Mouse (Mus musculus) lung, postnatal 0 days (tissue): ENCODE results near the gene Ms4a2. TPM values are rescaled to one million over a fixed set of nuclear protein-coding genes. Genes with fewer than 3 reads are reported as not detected.

Source experiments
- ATAC-seq: fragments of 200-750 bp; cut with Nextera tagmentation; 2 replicates; pipeline ENCODE4 v1.8.0; 2017; ENCODE audit warnings: moderate library complexity
- DNase-seq: peaks from one replicate; pipeline ENCODE4 v3.0.0-alpha.2; 2016; ENCODE audit warnings: low spot score
- H3K27ac ChIP-seq: fragments of 300-500 bp; sonication (generic); 2 replicates; pipeline ENCODE4 v1.5.1; 2014; ENCODE audit warnings: antibody characterized with exemption, mild to moderate bottlenecking, low read length, mixed read lengths
- H3K27me3 ChIP-seq: fragments of 300-500 bp; sonication (generic); replicated peaks from 2 replicates; pipeline ENCODE4 v1.6.1; 2014; ENCODE audit warnings: low read length, mixed read lengths; ENCODE audit not compliant: insufficient read depth
- H3K36me3 ChIP-seq: fragments of 300-500 bp; sonication (generic); 2 replicates; pipeline ENCODE4 v1.6.1; 2014; ENCODE audit warnings: low read length, mixed read lengths; ENCODE audit not compliant: insufficient read depth
- H3K4me1 ChIP-seq: fragments of 300-500 bp; sonication (generic); 2 replicates; pipeline ENCODE4 v1.6.1; 2014; ENCODE audit warnings: antibody characterized with exemption, low read depth, low read length, mixed read lengths; ENCODE audit not compliant: insufficient read depth
- H3K4me2 ChIP-seq: fragments of 300-500 bp; sonication (generic); replicated peaks from 2 replicates; pipeline ENCODE4 v1.6.1; 2014; ENCODE audit warnings: low read depth, mild to moderate bottlenecking, low read length, moderate library complexity, mixed read lengths
- H3K4me3 ChIP-seq: fragments of 300-500 bp; sonication (generic); 2 replicates; pipeline ENCODE4 v1.5.1; 2014; ENCODE audit warnings: low read depth, low read length
- H3K9ac ChIP-seq: fragments of 300-500 bp; sonication (generic); replicated peaks from 2 replicates; pipeline ENCODE4 v1.6.1; 2014; ENCODE audit warnings: low read depth, mild to moderate bottlenecking
- H3K9me3 ChIP-seq: fragments of 300-500 bp; sonication (generic); 2 replicates; pipeline ENCODE4 v1.6.1; 2016; ENCODE audit warnings: low read length, mixed read lengths
- CTCF ChIP-seq: IDR thresholded peaks from 2 replicates; pipeline ENCODE4 v1.5.1; 2016; ENCODE audit warnings: antibody characterized with exemption, mild to moderate bottlenecking
- EP300 ChIP-seq: IDR thresholded peaks from 2 replicates; pipeline ENCODE4 v1.6.1; 2016; ENCODE audit warnings: antibody characterized with exemption, mild to moderate bottlenecking, control low read depth
- WGBS: fragments of 180-500 bp; shearing (Covaris S2); extraction: QIAGEN DNeasy Blood & Tissue Kit; methylation state at CpG from one replicate; pipeline ENCODE4 v1.1.7; 2014; 5-methylcytosine and 5-hydroxymethylcytosine counted together
- polyA plus RNA-seq: library from polyadenylated mRNA; unstranded; fragments of >200 nt; fragmentation: Nextera tagmentation; extraction: Ambion mirVana; gene quantifications from 2 replicates; pipeline ENCODE4 v1.2.1, GENCODE M21; 2015

Ms4a2 gene
- polyA plus RNA-seq, 1 experiment from 2014 or later, result 0.16 TPM

GRCm38 (mm10) chr19:11602026-11602425 is 21.5 kb downstream of the Ms4a2 start:
- Histone ChIP-seq H3K4me3 (no peak overlapping the region), H3K36me3 (no peaks in the 10 kb centered on the region), H3K9me3 (no peaks in the 10 kb centered on the region), H3K9ac (no peak overlapping the region), H3K27me3 (no peaks in the 10 kb centered on the region), H3K27ac (no peak overlapping the region), H3K4me1 (no peaks in the 10 kb centered on the region), H3K4me2 (no peak overlapping the region)
- peak; percentile 41 for ATAC-seq
- TF ChIP-seq EP300 (no peak), CTCF (peak; percentile 75)
- whole genome bisulfite sequencing, result 81% methylated on average over 2 of the region's 2 CpGs
- peak; percentile 78 for DNase-seq

GRCm38 (mm10) chr19:11601349-11601748 is 22.2 kb downstream of the Ms4a2 start:
- WGBS, result 64% methylated on average over 3 of the region's 3 CpGs
- no peaks in the 10 kb centered on the region for H3K4me1 ChIP-seq

GRCm38 (mm10) chr19:11589891-11590449 is 33.5 kb downstream of the Ms4a2 start:
- TF ChIP-seq EP300 (no peak), CTCF (no peak)
- no peak overlapping the region for H3K9ac ChIP-seq
- no peak overlapping the region for H3K4me2 ChIP-seq
- H3K4me1 ChIP-seq, result no peaks in the 10 kb centered on the region
- no peaks in the 10 kb centered on the region for H3K36me3 ChIP-seq
- no peaks in the 10 kb centered on the region for H3K27me3 ChIP-seq
- no peak overlapping the region for H3K27ac ChIP-seq
- DNase-seq (no peak), ATAC-seq (no peak)
- no peaks in the 10 kb centered on the region for H3K9me3 ChIP-seq
- H3K4me3 ChIP-seq, result no peak overlapping the region
- 61% methylated on average over 2 of the region's 2 CpGs for WGBS

More at GRCm38 (mm10) chr19:11601349-11601748, 22.2 kb downstream of the Ms4a2 start:
- ATAC-seq (no peak), DNase-seq (no peak)
- H3K27ac ChIP-seq, result no peak overlapping the region
- no peaks in the 10 kb centered on the region for H3K9me3 ChIP-seq
- H3K36me3 ChIP-seq, result no peaks in the 10 kb centered on the region
- H3K9ac ChIP-seq, result no peak overlapping the region
- no peak overlapping the region for H3K4me2 ChIP-seq
- no peaks in the 10 kb centered on the region for H3K27me3 ChIP-seq
- no peak overlapping the region for H3K4me3 ChIP-seq
- no peak for TF ChIP-seq EP300
- no peak for TF ChIP-seq CTCF

- no peaks in the 10 kb centered on the region for H3K9me3 ChIP-seq
- H3K4me2 ChIP-seq, result no peak overlapping the region
- H3K4me1 ChIP-seq, result no peaks in the 10 kb centered on the region
- DNase-seq (no peak), ATAC-seq (no peak)
- TF ChIP-seq EP300, result no peak
- TF ChIP-seq CTCF, result no peak
- 71% methylated on average over 4 of the region's 4 CpGs for WGBS
- H3K36me3 ChIP-seq, result no peaks in the 10 kb centered on the region
- no peak overlapping the region for H3K27ac ChIP-seq
- no peak overlapping the region for H3K4me3 ChIP-seq
- no peaks in the 10 kb centered on the region for H3K27me3 ChIP-seq
- H3K9ac ChIP-seq, result no peak overlapping the region
Measured at GRCm38 (mm10) chr19:11589205-11589604, 34.3 kb downstream of the Ms4a2 start.

- no peak for TF ChIP-seq EP300
- no peak for TF ChIP-seq CTCF
- WGBS, result 79% methylated on average over 8 of the region's 8 CpGs
- ATAC-seq, result no peak
- no peak for DNase-seq
- Histone ChIP-seq H3K4me3 (no peak overlapping the region), H3K4me1 (no peaks in the 10 kb centered on the region), H3K36me3 (no peaks in the 10 kb centered on the region), H3K9me3 (no peaks in the 10 kb centered on the region), H3K9ac (no peak overlapping the region), H3K27ac (no peak overlapping the region), H3K27me3 (no peaks in the 10 kb centered on the region), H3K4me2 (no peak overlapping the region)
Measured at GRCm38 (mm10) chr19:11574965-11575364, 48.6 kb downstream of the Ms4a2 start.

Other genes with a start within 250 kb of the Ms4a2 start
- gene Ms4a4a, start 248.2 kb downstream of the Ms4a2 start, polyA plus RNA-seq, result 5.6 and 6.6 TPM in 2 replicates
- gene Ms4a4c, start 218.9 kb downstream of the Ms4a2 start, polyA plus RNA-seq, result 1.1 and 1.2 TPM in 2 replicates
- gene Ms4a4b, start 180.2 kb downstream of the Ms4a2 start, polyA plus RNA-seq, result 1.7 and 2.4 TPM in 2 replicates
- 10.8 and 12.6 TPM in 2 replicates for gene Ms4a6c, start 154.4 kb downstream of the Ms4a2 start, polyA plus RNA-seq
- 0.14 and 0.20 TPM in 2 replicates for gene Gm8369, start 137.8 kb downstream of the Ms4a2 start, polyA plus RNA-seq
- 5.2 and 7.1 TPM in 2 replicates for gene Ms4a6b, start 107.2 kb downstream of the Ms4a2 start, polyA plus RNA-seq
- gene Ms4a4d, start 86.9 kb downstream of the Ms4a2 start, polyA plus RNA-seq, result 3.8 and 4.3 TPM in 2 replicates
- 11.6 and 12.0 TPM in 2 replicates for gene Ms4a6d, start 18.9 kb downstream of the Ms4a2 start, polyA plus RNA-seq
- not detected in 2 replicates for gene Ms4a3, start 17.1 kb upstream of the Ms4a2 start, polyA plus RNA-seq
- not detected in 2 replicates for gene Oosp2, start 36.8 kb upstream of the Ms4a2 start, polyA plus RNA-seq
- not detected in 2 replicates for gene Oosp1, start 67.4 kb upstream of the Ms4a2 start, polyA plus RNA-seq
- not detected in 2 replicates for gene Oosp3, start 73.3 kb upstream of the Ms4a2 start, polyA plus RNA-seq
- gene Gif, start 123.8 kb upstream of the Ms4a2 start, polyA plus RNA-seq, result 10.9 and 15.7 TPM in 2 replicates
- 26.9 and 27.8 TPM in 2 replicates for gene Mrpl16, start 146.7 kb upstream of the Ms4a2 start, polyA plus RNA-seq
- 39.7 and 42.6 TPM in 2 replicates for gene Stx3, start 195.7 kb upstream of the Ms4a2 start, polyA plus RNA-seq
- 0.08 and 0.14 TPM in 2 replicates for gene Olfr1417, start 215.5 kb upstream of the Ms4a2 start, polyA plus RNA-seq
- gene Olfr1418, start 237.3 kb upstream of the Ms4a2 start, polyA plus RNA-seq, result not detected in 2 replicates